Mouse (Mus musculus): ENCODE data around the gene Slc22a23.

- no peak for TF ChIP-seq BHLHE40 (IDR thresholded peaks at IDR 0.05; ENCODE audit: low read depth, low read length)
- no peak for TF ChIP-seq CTCF (conservative IDR thresholded peaks at IDR 0.05 in 1 of 2, IDR thresholded peaks at IDR 0.05 in 1 of 2; ENCODE audit: low read depth in 2 of 2, low read length in 2 of 2)
- TF ChIP-seq ETS1 (conservative IDR thresholded peaks at IDR 0.05; ENCODE audit: low read depth, low read length) = no peak
- TF ChIP-seq POLR2A (IDR thresholded peaks at IDR 0.05; ENCODE audit: low read depth, low read length) = no peak
- TF ChIP-seq MEF2A (IDR thresholded peaks at IDR 0.05; ENCODE audit: borderline replicate concordance, low read depth, low read length) = no peak
- no peak for TF ChIP-seq MAZ (IDR thresholded peaks at IDR 0.05; ENCODE audit: low read depth, low read length)
- no peak for TF ChIP-seq EP300 (IDR thresholded peaks at IDR 0.05; ENCODE audit: low read length)
- TF ChIP-seq ZC3H11A (IDR thresholded peaks at IDR 0.05; ENCODE audit: low read depth, low read length) = no peak
Measured at GRCm38 (mm10) chr13:34334847-34335246, 10.1 kb downstream of the Slc22a23 start.
